Mouse (Mus musculus) cerebellum, adult 11 months (tissue): ENCODE data around the gene Esp4.
"Not testable (repeated sequence)": the region's sequence is repeated elsewhere in the genome, so short reads cannot be mapped to it uniquely, and the experiment has no call there.

Experiments
- DNase-seq: peaks from one replicate; pipeline ENCODE4 v3.0.0; 2022

Esp4 gene

DNA sequence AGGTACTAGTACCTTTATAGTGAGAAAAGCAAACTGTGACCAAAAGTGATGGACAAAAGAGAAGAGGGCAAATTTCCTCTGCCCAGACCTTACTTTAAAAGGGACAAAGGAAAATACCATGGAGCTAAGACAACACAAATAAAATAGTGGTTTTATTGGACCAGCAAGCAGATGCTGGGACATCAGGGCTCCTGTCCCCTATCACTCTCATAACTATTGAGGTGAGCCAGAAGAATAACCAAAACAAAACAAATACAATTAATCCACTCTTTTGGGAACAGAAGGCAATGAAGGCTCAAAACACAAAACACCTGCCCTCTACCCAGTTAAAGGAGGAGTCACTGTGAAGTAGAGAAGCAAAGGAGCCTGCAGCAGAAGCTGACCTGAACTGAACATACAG lies at the start of gene Esp4:
Esp4 (plus strand) TSS at position 301 of the 400 bp plus-strand sequence.
- DNase-seq, result no peak

DNA sequence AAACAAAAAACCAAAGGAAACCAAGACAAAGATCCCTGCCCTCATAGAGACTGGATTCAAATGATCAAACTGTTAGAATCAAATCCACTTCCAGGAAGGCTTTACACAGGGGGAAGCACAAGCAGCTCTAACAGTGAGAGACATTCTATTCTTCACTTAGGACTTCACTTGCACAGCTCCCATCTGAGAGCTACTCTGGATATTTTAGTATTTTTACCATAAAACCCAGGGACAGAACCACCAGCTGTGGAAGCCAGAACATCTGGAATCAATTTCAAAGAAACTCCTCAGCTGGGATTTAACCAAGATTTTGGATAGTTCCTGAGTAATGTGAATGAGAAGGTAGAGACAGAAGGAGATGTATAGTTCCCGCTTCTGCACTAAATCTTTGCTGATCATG lies 44.9 kb upstream of the Esp4 start:
- no peak for DNase-seq

DNA sequence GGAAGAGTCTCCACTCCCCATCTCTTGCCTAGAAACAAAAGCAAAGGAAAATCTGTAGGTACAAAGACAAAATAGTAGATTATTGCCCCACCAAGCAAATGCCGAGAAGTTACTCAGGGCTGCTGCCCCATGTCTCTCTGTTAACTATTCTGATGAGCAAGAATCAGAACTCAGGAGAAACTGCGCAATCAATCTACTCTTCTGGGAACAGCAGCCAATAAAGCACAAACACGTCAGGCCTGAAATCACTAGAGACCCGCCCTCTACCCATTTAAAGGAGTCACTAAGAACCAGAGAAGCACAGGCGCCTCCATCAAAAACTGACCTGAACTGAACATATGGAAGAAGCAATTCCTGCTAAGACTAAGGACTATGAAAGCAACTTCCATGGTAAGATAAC lies 37.2 kb upstream of the Esp4 start, which contains the start of gene Esp6:
Esp6 (plus strand) TSS at position 301 of the 400 bp plus-strand sequence.
- DNase-seq, result no peak

DNA sequence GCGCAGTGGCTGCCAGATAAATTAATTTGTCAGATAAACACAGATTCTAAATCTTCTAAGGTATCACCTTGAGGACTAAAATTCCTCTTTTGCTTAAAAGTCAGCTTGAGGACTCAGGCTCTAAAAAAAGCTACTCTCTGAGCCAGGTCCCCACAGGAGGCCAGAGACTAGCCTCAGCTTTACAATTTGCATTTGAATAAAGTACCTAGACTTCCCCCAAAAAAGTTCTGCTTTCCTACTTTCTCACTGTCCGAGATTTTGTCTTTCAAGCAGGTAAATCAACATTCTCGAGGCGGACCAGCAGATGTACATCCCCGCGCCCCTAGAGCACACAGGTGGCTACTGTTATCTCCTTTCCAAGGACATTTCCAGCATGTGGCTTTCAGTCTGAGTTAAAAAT lies 14.5 kb upstream of the Esp4 start:
- DNase-seq, result not testable (repeated sequence)

DNA sequence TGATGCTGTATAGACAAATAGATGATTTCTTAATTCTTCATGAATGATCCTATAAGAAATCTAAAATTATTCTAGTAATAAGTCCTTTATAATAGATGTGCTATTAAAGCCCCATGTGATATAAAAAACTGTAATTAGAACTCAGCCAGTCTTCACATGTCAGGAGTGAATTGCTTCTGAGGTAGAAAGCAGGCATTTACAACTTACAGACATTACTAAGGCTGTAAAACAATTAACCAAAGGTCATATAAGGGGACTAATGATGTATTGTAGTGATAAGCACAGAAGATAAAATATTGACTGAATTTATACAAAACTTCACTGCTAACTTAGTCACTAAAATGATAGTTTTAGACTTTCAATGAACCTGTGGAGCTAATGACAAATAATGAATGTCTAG lies 7.1 kb upstream of the Esp4 start:
- DNase-seq, result no peak

DNA sequence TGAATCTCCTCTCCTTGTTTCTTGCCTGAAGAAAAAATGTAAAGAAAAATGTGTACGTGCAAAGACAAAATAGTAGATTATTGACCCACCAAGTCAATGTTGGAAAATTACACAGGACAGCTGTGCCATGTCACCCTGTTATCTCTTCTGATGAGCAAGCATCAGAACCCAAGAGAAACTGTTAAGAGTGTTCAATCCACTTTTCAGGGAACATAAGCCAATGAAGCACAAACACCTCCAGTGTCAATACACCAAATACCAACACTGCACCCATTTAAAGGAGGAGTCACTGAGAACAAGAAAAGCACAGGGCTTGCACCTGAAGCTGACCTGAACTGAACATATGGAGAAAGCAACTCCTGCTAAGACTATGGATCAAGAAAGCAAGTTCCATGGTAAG lies 33.4 kb downstream of the Esp4 start, which contains the start of gene Esp3:
Esp3 (plus strand) TSS at position 301 of the 400 bp plus-strand sequence.
- DNase-seq, result not testable (repeated sequence)
